Mouse (Mus musculus) cerebellum, adult 2 months (tissue): Measurements from ENCODE around the gene Hipk1.
"Not testable (repeated sequence)": the region's sequence is repeated elsewhere in the genome, so short reads cannot be mapped to it uniquely, and the experiment has no call there.

ENCODE experiments used
- CTCF ChIP-seq: fragments of 200-500 bp; IDR thresholded peaks from 2 replicates; pipeline ENCODE4 v1.5.1; 2011; ENCODE audit warnings: low read depth, mild to moderate bottlenecking, control low read depth, low read length, moderate library complexity, borderline replicate concordance; ENCODE audit not compliant: insufficient read depth
- POLR2A ChIP-seq: fragments of 200-500 bp; IDR thresholded peaks from 2 replicates; pipeline ENCODE4 v1.6.1; 2011; ENCODE audit warnings: low read length, control low read depth, borderline replicate concordance; ENCODE audit not compliant: insufficient read depth

DNA sequence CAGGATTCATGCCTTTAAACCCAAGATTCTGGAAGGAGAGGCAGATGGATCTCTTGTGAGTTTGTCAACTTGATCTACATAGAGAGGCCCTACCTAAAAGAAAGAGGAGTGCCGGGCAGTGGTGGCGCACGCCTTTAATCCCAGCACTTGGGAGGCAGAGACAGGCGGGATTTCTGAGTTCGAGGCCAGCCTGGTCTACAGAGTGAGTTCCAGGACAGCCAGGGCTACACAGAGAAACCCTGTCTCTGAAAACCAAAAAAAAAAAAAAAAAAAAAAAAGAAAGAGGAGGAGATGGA is 696 bp upstream of the Hipk1 start:
- TF ChIP-seq CTCF, POLR2A: not testable (repeated sequence)
